Mouse (Mus musculus): ENCODE measurements at regions not wholly inside any gene's neighbourhood (a gene's known extent, or its start where the extent isn't known, plus 50 kb on each side); places are given as distances from the start of the nearest gene placed in this dataset.

DNA sequence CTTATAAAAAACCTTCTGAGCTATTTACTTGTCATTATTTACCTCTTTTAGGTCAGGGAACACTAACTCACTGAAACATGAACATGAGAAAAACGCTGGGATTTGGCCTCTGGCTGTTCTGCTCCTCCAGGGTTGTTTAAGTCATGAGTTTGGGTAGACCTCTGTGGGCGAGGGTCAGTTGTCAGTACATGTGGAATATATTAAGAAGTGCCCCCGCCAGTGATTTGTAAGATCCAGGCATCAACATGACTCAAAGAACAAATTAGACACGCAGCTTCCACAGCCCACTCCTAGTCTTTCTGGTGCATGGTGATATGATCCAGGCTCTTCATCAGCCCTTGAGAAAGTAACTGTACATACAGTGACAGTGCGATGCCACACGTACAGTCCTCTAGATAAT is 180.3 kb downstream of the Pten start:
- TF ChIP-seq CTCF (conservative IDR thresholded peaks at IDR 0.05; ENCODE audit: low read length) (no peak), NANOG (IDR thresholded peaks at IDR 0.05; ENCODE audit: borderline replicate concordance, low read length) (no peak), POU5F1 (IDR thresholded peaks at IDR 0.05; ENCODE audit: borderline replicate concordance, low read length) (no peak)

All from E14TG2a.4 (cell line).